Mouse (Mus musculus) G1E (cell line): ENCODE results near the gene Lect2.

Experiments
- CTCF ChIP-seq: IDR thresholded peaks from 2 replicates; pipeline ENCODE4 v1.5.1; 2012; ENCODE audit warnings: low read depth, low read length, inconsistent platforms, mixed read lengths
- GATA1 ChIP-seq: IDR thresholded peaks from 2 replicates; pipeline ENCODE4 v1.6.1; 2012; ENCODE audit warnings: borderline replicate concordance, low read length, inconsistent platforms, mixed read lengths
- POLR2AphosphoS5 ChIP-seq: IDR thresholded peaks from 2 replicates; pipeline ENCODE4 v1.6.1; 2012; ENCODE audit warnings: low read depth, low read length, inconsistent platforms; ENCODE audit not compliant: insufficient replicate concordance
- TAL1 ChIP-seq: conservative IDR thresholded peaks from 2 replicates; pipeline ENCODE4 v1.6.1; 2012; ENCODE audit warnings: low read depth, low read length, inconsistent platforms, mixed read lengths

- no peak for TF ChIP-seq TAL1
- no peak for TF ChIP-seq CTCF
- no peak for TF ChIP-seq GATA1
- TF ChIP-seq POLR2AphosphoS5, result no peak
These were observed 37.7 kb upstream of the Lect2 start for GRCm38 (mm10) chr13:56586046-56586445.
